Mouse (Mus musculus): ENCODE results near the gene Usp2. TPM values are rescaled to one million over a fixed set of nuclear protein-coding genes. Genes with fewer than 3 reads are reported as not detected.

Gene Usp2
- polyA plus RNA-seq, 1 experiment = 597 TPM

DNA sequence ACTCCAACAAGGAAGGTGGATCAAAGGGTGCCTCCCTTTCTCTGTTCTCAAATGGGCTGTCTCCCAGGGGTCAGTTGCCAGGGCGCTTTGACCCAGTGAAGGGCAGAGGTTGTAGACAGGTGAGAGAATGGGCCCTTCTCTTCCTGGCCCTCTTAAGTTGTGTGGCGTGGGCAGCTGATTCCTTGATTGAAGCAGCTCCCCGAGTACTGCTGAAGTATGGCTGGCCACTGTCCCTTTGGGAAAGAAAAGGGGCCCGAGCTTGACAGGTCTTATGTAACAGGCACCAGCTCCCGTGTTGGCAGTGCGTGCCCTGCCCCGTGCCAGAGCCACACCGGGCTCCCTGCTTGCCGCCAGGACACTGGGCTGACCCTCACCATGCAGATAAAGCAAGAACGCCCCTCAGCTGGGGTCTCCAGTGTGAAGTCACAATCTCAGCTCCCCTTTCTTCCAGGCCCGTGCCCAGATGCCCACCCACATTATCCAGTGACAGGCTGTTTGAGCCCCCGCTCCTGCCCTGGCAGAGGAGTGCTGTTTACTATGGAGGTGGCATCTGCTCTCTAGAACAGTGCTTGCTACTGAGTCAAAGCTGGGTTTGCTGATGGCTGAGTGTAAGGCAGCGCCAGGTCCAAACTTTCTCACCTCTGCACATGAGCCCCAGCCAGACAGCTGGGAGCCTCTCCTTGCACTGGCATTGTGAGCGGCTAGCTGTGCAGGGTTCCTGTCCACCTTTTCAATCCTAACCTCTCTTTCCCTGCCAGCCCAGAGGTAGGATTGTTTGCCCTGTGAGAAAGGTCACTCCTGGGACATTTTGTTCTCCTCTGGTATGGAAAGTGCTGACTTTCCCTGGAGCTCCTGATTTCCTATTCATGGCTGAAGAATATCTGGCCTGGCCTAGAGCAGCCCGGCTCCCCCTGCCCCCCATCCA, 19.2 kb downstream of the Usp2 start:
- Histone ChIP-seq H3K4me1 (ENCODE audit: control insufficient read depth, insufficient read depth, low read length) (peaks cover 17% of the 10 kb centered on the region), H3K4me3 (ENCODE audit: control insufficient read depth, low read depth, low read length) (peak overlapping the region; percentile 97), H3K27me3 (ENCODE audit: control insufficient read depth, insufficient read depth, low read length) (no peaks in the 10 kb centered on the region), H3K36me3 (ENCODE audit: control insufficient read depth, insufficient read depth, low read length) (no peaks in the 10 kb centered on the region; the same call in none of the 2 replicates), H3K27ac (ENCODE audit: control insufficient read depth, insufficient read depth, low read depth, low read length) (peak overlapping the region; percentile 99)
- TF ChIP-seq CTCF (IDR thresholded peaks at IDR 0.05; ENCODE audit: control insufficient read depth, insufficient read depth, insufficient replicate concordance, low read depth, low read length) (no peak), POLR2A (IDR thresholded peaks at IDR 0.05; ENCODE audit: control insufficient read depth, low read depth, low read length) (peak; percentile 52; the same call in 1 of the 2 replicates)

DNA sequence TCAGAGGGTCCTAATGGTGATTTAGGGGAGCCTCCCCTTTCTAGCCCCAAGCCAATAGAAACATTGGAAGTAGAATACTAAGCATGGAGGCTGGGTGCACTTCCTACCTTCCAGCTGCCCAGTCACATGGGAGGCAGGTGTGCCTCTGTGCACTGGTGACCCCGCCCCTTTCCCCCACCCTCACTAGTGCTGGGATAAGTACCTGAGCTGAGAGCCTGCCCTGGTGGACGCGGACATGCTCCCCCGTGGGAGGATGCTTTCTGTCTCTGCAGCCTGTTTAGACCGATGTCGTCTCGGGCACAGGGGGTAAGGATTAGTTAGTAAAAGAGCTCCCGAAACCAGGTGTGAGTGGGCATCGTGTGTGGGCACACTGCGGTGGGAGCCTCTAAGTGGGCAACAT, 20.1 kb downstream of the Usp2 start:
- peak overlapping the region; percentile 54 for H3K4me3 ChIP-seq (ENCODE audit: control insufficient read depth, low read depth, low read length)
- H3K27ac ChIP-seq (ENCODE audit: control insufficient read depth, insufficient read depth, low read depth, low read length) = no peak overlapping the region; the same call in 1 of the 2 replicates
- TF ChIP-seq CTCF (IDR thresholded peaks at IDR 0.05; ENCODE audit: control insufficient read depth, insufficient read depth, insufficient replicate concordance, low read depth, low read length) = no peak
- no peak for TF ChIP-seq POLR2A (IDR thresholded peaks at IDR 0.05; ENCODE audit: control insufficient read depth, low read depth, low read length)
- no peaks in the 10 kb centered on the region for H3K27me3 ChIP-seq (ENCODE audit: control insufficient read depth, insufficient read depth, low read length)
- peaks cover 18% of the 10 kb centered on the region for H3K4me1 ChIP-seq (ENCODE audit: control insufficient read depth, insufficient read depth, low read length)
- H3K36me3 ChIP-seq (ENCODE audit: control insufficient read depth, insufficient read depth, low read length) = peaks cover 2% of the 10 kb centered on the region

DNA sequence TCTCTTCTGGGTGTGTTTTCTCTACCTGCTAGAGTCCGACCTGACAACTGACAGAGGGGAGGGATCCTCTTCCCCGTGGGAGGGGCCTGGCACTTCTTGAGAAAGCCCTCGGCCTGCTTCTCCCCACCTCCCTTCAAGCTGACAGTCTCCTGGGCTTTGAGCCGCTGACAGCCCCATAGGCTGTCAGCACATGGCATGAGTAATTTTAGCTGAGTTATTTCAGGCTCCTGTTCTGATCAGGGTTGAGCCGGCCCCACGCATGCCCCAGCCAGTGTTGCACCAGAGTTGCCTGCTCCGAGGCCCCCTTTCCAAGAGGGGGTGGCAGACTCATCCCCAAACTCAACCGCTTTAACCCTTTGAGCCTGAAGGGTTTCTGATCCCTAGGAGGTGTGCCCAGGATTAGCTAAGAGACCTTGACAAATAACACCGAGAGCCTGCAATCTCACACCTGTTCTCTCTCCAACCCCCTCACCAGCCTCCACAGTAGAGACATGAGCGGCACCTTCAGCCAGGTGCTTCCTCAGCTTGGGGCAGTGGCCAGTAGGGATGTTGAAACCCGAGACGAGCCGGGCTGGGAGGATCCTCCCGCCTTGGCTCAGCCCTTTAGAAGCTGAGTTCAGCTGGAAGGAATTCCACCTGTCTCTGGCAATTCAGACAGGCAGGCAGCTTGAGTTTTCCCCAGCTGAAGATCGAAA, 21.1 kb downstream of the Usp2 start:
- peaks cover 18% of the 10 kb centered on the region for H3K4me1 ChIP-seq (ENCODE audit: control insufficient read depth, insufficient read depth, low read length)
- peak overlapping the region; percentile 54 for H3K4me3 ChIP-seq (ENCODE audit: control insufficient read depth, low read depth, low read length)

DNA sequence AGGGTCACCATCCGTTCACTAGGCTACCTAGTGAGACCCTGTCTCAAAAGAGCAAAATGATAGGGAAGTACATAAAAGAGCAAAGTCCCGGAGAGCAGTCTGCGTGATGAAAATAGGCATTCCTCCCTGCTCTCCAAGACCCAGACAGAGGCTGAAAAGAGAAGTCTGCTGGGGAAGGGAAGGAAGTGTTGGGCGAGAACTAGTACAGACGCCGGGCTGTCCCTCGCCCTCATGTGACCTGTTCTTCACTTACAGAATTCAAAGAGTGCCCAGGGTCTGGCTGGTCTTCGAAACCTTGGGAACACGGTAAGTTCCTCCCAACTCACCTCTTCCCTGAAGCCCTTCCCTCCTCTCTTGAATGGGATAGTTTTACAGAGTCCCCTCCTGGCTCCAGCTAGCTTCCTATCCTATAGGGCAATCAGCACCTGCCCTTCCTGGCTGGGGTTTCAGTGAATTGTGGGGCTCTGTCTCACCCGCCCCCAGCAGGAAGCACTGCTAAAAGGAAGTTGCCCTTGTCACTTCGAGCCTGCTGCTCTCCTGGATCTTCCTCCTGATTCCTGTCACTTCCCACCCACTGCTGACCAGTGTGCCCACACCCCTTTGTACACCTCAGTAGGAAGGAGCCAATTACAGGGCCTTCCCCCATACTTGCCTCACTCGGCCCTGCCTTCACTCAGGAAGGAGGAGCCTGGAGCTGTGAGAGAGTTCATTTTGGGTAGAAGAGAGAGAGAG, 22.2 kb downstream of the Usp2 start:
- H3K27ac ChIP-seq (ENCODE audit: control insufficient read depth, insufficient read depth, low read depth, low read length) = no peak overlapping the region
- H3K36me3 ChIP-seq (ENCODE audit: control insufficient read depth, insufficient read depth, low read length) = peaks cover 2% of the 10 kb centered on the region
- TF ChIP-seq CTCF (IDR thresholded peaks at IDR 0.05; ENCODE audit: control insufficient read depth, insufficient read depth, insufficient replicate concordance, low read depth, low read length) (no peak), POLR2A (IDR thresholded peaks at IDR 0.05; ENCODE audit: control insufficient read depth, low read depth, low read length) (no peak)
- H3K27me3 ChIP-seq (ENCODE audit: control insufficient read depth, insufficient read depth, low read length) = no peaks in the 10 kb centered on the region
- peaks cover 13% of the 10 kb centered on the region for H3K4me1 ChIP-seq (ENCODE audit: control insufficient read depth, insufficient read depth, low read length)
- H3K4me3 ChIP-seq (ENCODE audit: control insufficient read depth, low read depth, low read length) = peak overlapping the region; percentile 30

More for the DNA sequence above, 21.1 kb downstream of the Usp2 start:
- no peak for TF ChIP-seq POLR2A (IDR thresholded peaks at IDR 0.05; ENCODE audit: control insufficient read depth, low read depth, low read length)
- TF ChIP-seq CTCF (IDR thresholded peaks at IDR 0.05; ENCODE audit: control insufficient read depth, insufficient read depth, insufficient replicate concordance, low read depth, low read length) = no peak
- Histone ChIP-seq H3K27me3 (ENCODE audit: control insufficient read depth, insufficient read depth, low read length) (no peaks in the 10 kb centered on the region), H3K27ac (ENCODE audit: control insufficient read depth, insufficient read depth, low read depth, low read length) (peak overlapping the region; percentile 33; the same call in 1 of the 2 replicates), H3K36me3 (ENCODE audit: control insufficient read depth, insufficient read depth, low read length) (peaks cover 2% of the 10 kb centered on the region)

DNA sequence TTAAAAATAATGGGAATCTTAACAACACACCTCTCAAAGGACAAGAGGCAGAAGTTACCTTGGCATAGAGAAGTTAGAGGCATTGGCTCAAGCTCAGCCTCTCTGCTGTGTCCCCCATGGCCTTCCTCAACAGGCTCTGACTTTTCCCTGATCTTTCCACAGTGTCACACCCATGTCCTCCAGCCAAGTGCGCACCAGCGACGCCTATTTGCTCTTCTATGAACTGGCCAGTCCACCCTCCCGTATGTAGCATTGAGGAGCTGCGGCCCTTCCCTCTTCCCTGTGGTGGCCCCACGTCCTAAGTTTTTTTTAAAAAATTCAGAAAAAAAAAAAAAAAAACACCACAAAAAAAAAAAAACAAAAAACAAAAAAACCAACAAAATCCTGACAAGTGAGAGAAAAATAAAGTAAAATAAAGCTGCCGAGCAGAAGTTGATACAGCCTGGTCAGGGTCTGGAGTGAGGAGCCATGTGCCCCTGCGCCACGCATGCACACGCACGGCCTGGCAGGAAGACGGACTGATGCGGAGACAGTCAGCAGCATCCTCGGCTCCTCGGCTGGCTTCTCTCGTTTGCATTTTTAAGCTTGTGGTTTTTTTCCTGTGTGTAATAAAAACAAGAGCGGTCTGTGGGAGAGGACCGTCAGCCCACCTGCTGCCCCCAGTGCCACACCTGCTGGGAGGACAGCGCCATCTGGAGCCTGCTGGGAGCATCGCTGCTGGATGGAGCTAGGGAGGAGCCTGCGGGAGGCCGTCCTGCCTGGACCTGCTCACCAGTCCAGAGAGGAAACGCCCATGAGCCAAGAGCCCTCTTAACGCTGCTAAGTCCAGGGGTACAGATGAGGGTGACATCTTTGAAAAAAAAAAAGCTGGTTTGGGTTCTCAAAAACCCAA, 27.0 kb downstream of the Usp2 start:
- Histone ChIP-seq H3K4me1 (ENCODE audit: control insufficient read depth, insufficient read depth, low read length) (peaks cover 3% of the 10 kb centered on the region), H3K27me3 (ENCODE audit: control insufficient read depth, insufficient read depth, low read length) (no peaks in the 10 kb centered on the region), H3K27ac (ENCODE audit: control insufficient read depth, insufficient read depth, low read depth, low read length) (no peak overlapping the region), H3K36me3 (ENCODE audit: control insufficient read depth, insufficient read depth, low read length) (peaks cover 2% of the 10 kb centered on the region; the same call in 1 of the 2 replicates), H3K4me3 (ENCODE audit: control insufficient read depth, low read depth, low read length) (no peak overlapping the region)
- TF ChIP-seq POLR2A (IDR thresholded peaks at IDR 0.05; ENCODE audit: control insufficient read depth, low read depth, low read length) = no peak; the same call in 1 of the 2 replicates
- TF ChIP-seq CTCF (IDR thresholded peaks at IDR 0.05; ENCODE audit: control insufficient read depth, insufficient read depth, insufficient replicate concordance, low read depth, low read length) = peak; percentile 85

DNA sequence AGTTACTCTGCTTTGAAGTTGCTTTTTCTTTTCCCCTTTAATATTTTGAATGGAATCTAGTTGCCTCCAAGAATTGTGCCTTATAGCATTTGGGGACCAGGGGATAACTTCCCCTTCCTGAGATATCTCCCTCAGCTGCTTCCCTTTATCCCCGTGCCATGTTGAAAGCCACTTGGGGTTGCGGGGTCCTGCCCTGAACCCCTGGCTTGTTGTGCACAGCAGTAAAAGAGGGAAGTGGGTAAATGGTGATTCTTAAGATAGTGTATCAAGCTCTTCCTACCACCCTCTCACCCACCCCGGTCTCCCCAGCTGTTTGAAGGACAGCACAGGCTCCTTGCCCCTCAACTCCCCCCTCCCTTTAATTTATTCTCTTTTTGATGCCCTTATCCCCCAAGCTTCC, 27.9 kb downstream of the Usp2 start:
- Histone ChIP-seq H3K36me3 (ENCODE audit: control insufficient read depth, insufficient read depth, low read length) (peaks cover 2% of the 10 kb centered on the region; the same call in 1 of the 2 replicates), H3K27me3 (ENCODE audit: control insufficient read depth, insufficient read depth, low read length) (no peaks in the 10 kb centered on the region), H3K4me3 (ENCODE audit: control insufficient read depth, low read depth, low read length) (no peak overlapping the region), H3K4me1 (ENCODE audit: control insufficient read depth, insufficient read depth, low read length) (peaks cover 3% of the 10 kb centered on the region), H3K27ac (ENCODE audit: control insufficient read depth, insufficient read depth, low read depth, low read length) (no peak overlapping the region)
- TF ChIP-seq POLR2A (IDR thresholded peaks at IDR 0.05; ENCODE audit: control insufficient read depth, low read depth, low read length) = no peak
- no peak for TF ChIP-seq CTCF (IDR thresholded peaks at IDR 0.05; ENCODE audit: control insufficient read depth, insufficient read depth, insufficient replicate concordance, low read depth, low read length)
